Comparison of ENCODE assay signal across 22 mouse cellular contexts in genomic region chr2:165926191-165926590, GRCm38 (mm10).
"Had no signal": no experiment of that assay in that cellular context is flagged by ENCODE, and none has a peak within 500 bp of the region (broad histone marks: within the 10 kb centered on the region; RNA-seq: fewer than 3 reads in every experiment).

No protein-coding gene starts in this region.

- H3K9ac ChIP-seq: intestine, embryonic 15.5 days; limb, embryonic 13.5 days; liver, embryonic 15.5 days; midbrain, embryonic 13.5 days; neural tube, embryonic 12.5 days; neural tube, embryonic 15.5 days; stomach, embryonic 15.5 days had no signal

- ATAC-seq: intestine, embryonic 15.5 days; midbrain, embryonic 13.5 days; midbrain, embryonic 16.5 days had no signal

- H3K9me3 ChIP-seq: limb, embryonic 10.5 days; limb, embryonic 13.5 days; liver, embryonic 15.5 days; megakaryocyte, embryonic 14.5 days; midbrain, embryonic 13.5 days; neural tube, embryonic 12.5 days; neural tube, embryonic 15.5 days; stomach, embryonic 15.5 days had no signal

- DNase-seq: kidney, adult 11 months; kidney, adult 8-10 months; kidney, postnatal 14 days; kidney, postnatal 4 days; lung, adult 2 months; lung, postnatal 14 days; lung, postnatal 4 days; retina, postnatal 1 day; right cerebral cortex, postnatal 25 days; spleen, adult 18-20 months; thymus, postnatal 4 days had no signal

- H3K4me1 ChIP-seq: midbrain, embryonic 13.5 days; stomach, embryonic 15.5 days had no signal

- H3K4me2 ChIP-seq: intestine, embryonic 15.5 days; limb, embryonic 13.5 days; liver, embryonic 15.5 days; midbrain, embryonic 13.5 days; neural tube, embryonic 12.5 days; neural tube, embryonic 15.5 days; stomach, embryonic 15.5 days had no signal

- H3K4me3 ChIP-seq: intestine, embryonic 15.5 days; limb, embryonic 10.5 days; limb, embryonic 13.5 days; liver, embryonic 15.5 days; megakaryocyte, embryonic 14.5 days; midbrain, embryonic 10.5 days; midbrain, embryonic 13.5 days; neural tube, embryonic 12.5 days; neural tube, embryonic 15.5 days; stomach, embryonic 15.5 days had no signal

- H3K27ac ChIP-seq: intestine, embryonic 15.5 days; limb, embryonic 10.5 days; limb, embryonic 13.5 days; liver, embryonic 15.5 days; midbrain, embryonic 10.5 days; midbrain, embryonic 13.5 days; neural tube, embryonic 12.5 days; neural tube, embryonic 15.5 days; stomach, embryonic 15.5 days had no signal

- H3K27me3 ChIP-seq: intestine, embryonic 15.5 days; limb, embryonic 13.5 days; liver, embryonic 15.5 days; megakaryocyte, embryonic 14.5 days; midbrain, embryonic 13.5 days; neural tube, embryonic 12.5 days; neural tube, embryonic 15.5 days; stomach, embryonic 15.5 days had no signal

- H3K36me3 ChIP-seq: intestine, embryonic 15.5 days; limb, embryonic 10.5 days; limb, embryonic 13.5 days; liver, embryonic 15.5 days; midbrain, embryonic 10.5 days; midbrain, embryonic 13.5 days; neural tube, embryonic 12.5 days; neural tube, embryonic 15.5 days; stomach, embryonic 15.5 days had no signal
